Mouse (Mus musculus) liver, embryonic 14.5 days (tissue): ENCODE results near the gene Dnajc22.

Source experiments
- CTCF ChIP-seq: IDR thresholded peaks from 2 replicates; pipeline ENCODE4 v1.5.1; 2016; ENCODE audit warnings: antibody characterized with exemption, low read depth, control low read depth
- EP300 ChIP-seq: IDR thresholded peaks from 2 replicates; pipeline ENCODE4 v1.6.1; 2016; ENCODE audit warnings: antibody characterized with exemption, low read depth

GRCm38 (mm10) chr15:99115065-99115423 is 22.1 kb downstream of the Dnajc22 start:
- no peak for TF ChIP-seq CTCF
- no peak for TF ChIP-seq EP300
